Mouse (Mus musculus) frontal cortex, postnatal 36 days (tissue): ENCODE measurements around the gene Ampd2.

Source experiments
- DNase-seq, 2 experiments: peaks; one replicate each; pipeline ENCODE4 v3.0.0; 2022; ENCODE audit warnings: low spot score in 2 of 2

Gene Ampd2

GRCm38 (mm10) chr3:108069231-108069870 is 17.1 kb downstream of the Ampd2 start:
- no peak for DNase-seq

- DNase-seq: no peak
Measured at GRCm38 (mm10) chr3:108068826-108069225, 17.6 kb downstream of the Ampd2 start.

- no peak for DNase-seq
Measured at GRCm38 (mm10) chr3:108067370-108067934, 19.0 kb downstream of the Ampd2 start.

GRCm38 (mm10) chr3:108065551-108065950 is 20.9 kb downstream of the Ampd2 start:
- no peak for DNase-seq

GRCm38 (mm10) chr3:108064672-108065071 is 21.8 kb downstream of the Ampd2 start:
- DNase-seq: no peak

GRCm38 (mm10) chr3:108062648-108063047 is 23.8 kb downstream of the Ampd2 start:
- no peak for DNase-seq

GRCm38 (mm10) chr3:108061420-108061819 is 25.0 kb downstream of the Ampd2 start:
- peak in 1 of 2 experiments; percentile 67 for DNase-seq

GRCm38 (mm10) chr3:108050493-108050892 is 36.0 kb downstream of the Ampd2 start:
- no peak for DNase-seq

GRCm38 (mm10) chr3:108048306-108048705 is 38.1 kb downstream of the Ampd2 start:
- DNase-seq: no peak

- DNase-seq: no peak
Measured at GRCm38 (mm10) chr3:108046944-108047655, 39.4 kb downstream of the Ampd2 start.

- DNase-seq: peak; percentile 84 to 88
Measured at GRCm38 (mm10) chr3:108044394-108045140, 41.9 kb downstream of the Ampd2 start, which contains the start of gene Gstm4. Gene Gstm4, minus strand, starts transcription at chr3:108044894.

GRCm38 (mm10) chr3:108033156-108033555 is 53.3 kb downstream of the Ampd2 start:
- no peak for DNase-seq

- no peak for DNase-seq
Measured at GRCm38 (mm10) chr3:108032113-108032512, 54.3 kb downstream of the Ampd2 start.

GRCm38 (mm10) chr3:108028641-108029365 is 57.6 kb downstream of the Ampd2 start:
- no peak for DNase-seq

- no peak for DNase-seq
Measured at GRCm38 (mm10) chr3:108026597-108026996, 59.9 kb downstream of the Ampd2 start.

- DNase-seq: no peak
Measured at GRCm38 (mm10) chr3:108026049-108026448, 60.4 kb downstream of the Ampd2 start.

- DNase-seq: no peak
Measured at GRCm38 (mm10) chr3:108025318-108025717, 61.1 kb downstream of the Ampd2 start.
